Mouse (Mus musculus) hindbrain, embryonic 16.5 days (tissue): ENCODE data around the gene Vac14. TPM values are rescaled to one million over a fixed set of nuclear protein-coding genes. Genes with fewer than 3 reads are reported as not detected.

ENCODE experiments used
- ATAC-seq: fragments of 200-750 bp; cut with Nextera tagmentation; 2 replicates; pipeline ENCODE4 v1.8.0; 2017; ENCODE audit warnings: moderate TSS enrichment, moderate library complexity
- H3K27ac ChIP-seq: fragments of 300-500 bp; sonication (generic); 2 replicates; pipeline ENCODE4 v1.5.1; 2014; ENCODE audit warnings: low read depth, mild to moderate bottlenecking, control low read depth, low read length, moderate library complexity
- H3K27me3 ChIP-seq: fragments of 300-500 bp; sonication (generic); replicated peaks from 2 replicates; pipeline ENCODE4 v1.6.1; 2014; ENCODE audit warnings: low read length; ENCODE audit not compliant: control insufficient read depth, insufficient read depth
- H3K36me3 ChIP-seq: fragments of 300-500 bp; sonication (generic); 2 replicates; pipeline ENCODE4 v1.6.1; 2014; ENCODE audit warnings: mild to moderate bottlenecking, low read length, moderate library complexity, mixed read lengths; ENCODE audit not compliant: control insufficient read depth, insufficient read depth
- H3K4me1 ChIP-seq: fragments of 300-500 bp; sonication (generic); 2 replicates; pipeline ENCODE4 v1.6.1; 2014; ENCODE audit warnings: low read depth, low read length; ENCODE audit not compliant: control insufficient read depth, insufficient read depth
- H3K4me2 ChIP-seq: fragments of 300-500 bp; sonication (generic); 2 replicates; pipeline ENCODE4 v1.6.1; 2014; ENCODE audit warnings: mild to moderate bottlenecking, low read length, control low read depth, moderate library complexity
- H3K4me3 ChIP-seq: fragments of 300-500 bp; sonication (generic); 2 replicates; pipeline ENCODE4 v1.5.1; 2014; ENCODE audit warnings: mild to moderate bottlenecking, low read length, control low read depth, moderate library complexity
- H3K9ac ChIP-seq: fragments of 300-500 bp; sonication (generic); 2 replicates; pipeline ENCODE4 v1.6.1; 2014; ENCODE audit warnings: low read depth, mild to moderate bottlenecking, control low read depth, low read length, moderate library complexity
- H3K9me3 ChIP-seq: fragments of 300-500 bp; sonication (generic); 2 replicates; pipeline ENCODE4 v1.6.1; 2014; ENCODE audit warnings: mild to moderate bottlenecking, low read length, moderate library complexity; ENCODE audit not compliant: control insufficient read depth
- WGBS: fragments of 180-500 bp; shearing (Covaris S2); extraction: QIAGEN DNeasy Blood & Tissue Kit; methylation state at CpG from one replicate; pipeline ENCODE4 v1.1.7; 2014; 5-methylcytosine and 5-hydroxymethylcytosine counted together
- polyA plus RNA-seq: library from polyadenylated mRNA; unstranded; fragments of >200 nt; fragmentation: Nextera tagmentation; extraction: Ambion mirVana; gene quantifications from 2 replicates; pipeline ENCODE4 v1.2.1, GENCODE M21; 2015

The Vac14 gene
- polyA plus RNA-seq, 1 experiment from 2014 or later: 29.9 TPM

DNA sequence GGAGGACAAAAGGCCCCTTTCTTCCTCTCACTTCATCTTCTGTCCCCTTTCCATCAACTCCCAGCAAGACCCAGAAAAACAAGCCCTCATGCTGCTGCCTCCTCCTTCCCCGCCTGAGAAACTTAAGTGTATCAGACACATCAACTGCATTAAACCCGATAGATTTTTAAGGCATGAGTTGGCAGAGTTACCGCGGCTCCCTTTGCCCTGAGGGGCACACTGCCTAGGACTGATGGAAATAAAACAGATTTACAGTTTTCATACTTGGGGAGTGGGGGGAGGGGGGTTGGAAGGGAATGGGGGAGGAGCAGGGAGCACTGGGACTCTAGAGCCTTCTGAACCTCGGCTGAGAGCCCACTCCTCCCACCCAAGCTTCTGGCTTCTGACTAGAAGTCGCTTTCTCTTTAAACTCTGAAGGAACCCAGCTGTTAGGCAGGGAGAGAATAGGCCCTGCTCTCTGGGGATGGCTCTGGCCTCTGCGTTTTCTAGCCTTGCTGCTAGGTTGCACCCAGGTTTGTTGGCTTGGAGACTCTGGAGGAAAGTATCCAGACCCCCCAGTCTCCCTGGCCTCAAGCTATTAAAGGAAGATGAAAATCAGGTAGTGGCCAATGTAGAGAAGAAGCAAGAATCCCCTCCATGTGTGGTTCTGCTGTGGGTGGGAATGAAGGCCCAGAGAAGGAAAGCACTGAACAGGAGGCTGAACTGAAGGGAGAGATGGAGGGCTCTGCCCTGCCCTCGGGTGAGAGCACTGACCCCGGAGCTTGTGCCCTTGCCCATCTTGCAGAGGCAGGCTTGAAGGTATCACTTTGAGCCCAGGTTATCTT lies 84.5 kb downstream of the Vac14 start:
- Histone ChIP-seq H3K9me3 (no peaks in the 10 kb centered on the region), H3K4me1 (peaks cover 29% of the 10 kb centered on the region), H3K9ac (no peak overlapping the region), H3K4me2 (no peak overlapping the region), H3K36me3 (no peaks in the 10 kb centered on the region; the same call in 1 of the 2 replicates), H3K4me3 (no peak overlapping the region), H3K27me3 (no peaks in the 10 kb centered on the region), H3K27ac (peak overlapping the region; percentile 51; the same call in 1 of the 2 replicates)
- 32% methylated on average over 9 of the region's 9 CpGs for WGBS
- no peak for ATAC-seq

DNA sequence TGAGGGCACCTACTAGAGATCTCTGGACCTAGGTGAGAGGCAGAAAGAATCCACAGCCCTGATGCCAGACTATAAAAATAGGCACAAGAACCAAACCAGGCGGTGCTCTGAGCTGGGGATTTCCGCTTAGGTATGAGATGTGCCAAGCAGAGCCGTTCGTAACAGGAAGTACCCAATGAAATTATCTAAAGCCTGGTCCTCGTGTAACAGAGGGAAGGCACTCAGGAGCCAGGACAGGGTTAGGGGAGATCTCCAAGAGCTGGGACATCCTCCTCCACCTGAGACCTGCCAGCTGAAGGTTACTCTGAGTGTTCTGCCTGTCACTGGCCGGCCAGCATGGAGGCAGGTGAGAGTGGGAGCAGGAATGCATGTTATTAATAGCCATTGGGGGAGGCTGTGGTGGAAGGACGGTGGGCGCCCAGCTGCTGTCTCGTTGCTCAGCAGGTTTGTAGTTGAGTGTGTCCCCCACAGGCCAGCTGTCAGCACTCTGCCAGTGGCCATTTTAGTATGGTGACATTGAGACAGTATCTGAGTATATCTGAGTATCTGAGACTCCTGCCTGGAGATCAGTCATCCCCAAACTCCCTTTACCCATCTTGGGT lies 85.2 kb downstream of the Vac14 start:
- no peak overlapping the region for H3K4me3 ChIP-seq
- H3K36me3 ChIP-seq: no peaks in the 10 kb centered on the region; the same call in 1 of the 2 replicates
- 76% methylated on average over 9 of the region's 9 CpGs for WGBS
- ATAC-seq: no peak
- no peaks in the 10 kb centered on the region for H3K27me3 ChIP-seq
- H3K4me1 ChIP-seq: peaks cover 33% of the 10 kb centered on the region
- H3K27ac ChIP-seq: 0 out of 2 replicates have a peak overlapping the region, but pooled peaks have one; percentile 51
- H3K9ac ChIP-seq: no peak overlapping the region
- H3K4me2 ChIP-seq: no peak overlapping the region
- H3K9me3 ChIP-seq: no peaks in the 10 kb centered on the region

- 87% methylated on average over 3 of the region's 3 CpGs for WGBS
- Histone ChIP-seq H3K27ac (0 out of 2 replicates have a peak overlapping the region, but pooled peaks have one; percentile 7), H3K27me3 (no peaks in the 10 kb centered on the region), H3K4me3 (no peak overlapping the region), H3K9ac (no peak overlapping the region), H3K36me3 (no peaks in the 10 kb centered on the region; the same call in 1 of the 2 replicates), H3K4me2 (no peak overlapping the region), H3K9me3 (no peaks in the 10 kb centered on the region), H3K4me1 (peaks cover 35% of the 10 kb centered on the region)
- no peak for ATAC-seq
Measured at GRCm38 (mm10) chr8:110704103-110704502, 85.7 kb downstream of the Vac14 start.

DNA sequence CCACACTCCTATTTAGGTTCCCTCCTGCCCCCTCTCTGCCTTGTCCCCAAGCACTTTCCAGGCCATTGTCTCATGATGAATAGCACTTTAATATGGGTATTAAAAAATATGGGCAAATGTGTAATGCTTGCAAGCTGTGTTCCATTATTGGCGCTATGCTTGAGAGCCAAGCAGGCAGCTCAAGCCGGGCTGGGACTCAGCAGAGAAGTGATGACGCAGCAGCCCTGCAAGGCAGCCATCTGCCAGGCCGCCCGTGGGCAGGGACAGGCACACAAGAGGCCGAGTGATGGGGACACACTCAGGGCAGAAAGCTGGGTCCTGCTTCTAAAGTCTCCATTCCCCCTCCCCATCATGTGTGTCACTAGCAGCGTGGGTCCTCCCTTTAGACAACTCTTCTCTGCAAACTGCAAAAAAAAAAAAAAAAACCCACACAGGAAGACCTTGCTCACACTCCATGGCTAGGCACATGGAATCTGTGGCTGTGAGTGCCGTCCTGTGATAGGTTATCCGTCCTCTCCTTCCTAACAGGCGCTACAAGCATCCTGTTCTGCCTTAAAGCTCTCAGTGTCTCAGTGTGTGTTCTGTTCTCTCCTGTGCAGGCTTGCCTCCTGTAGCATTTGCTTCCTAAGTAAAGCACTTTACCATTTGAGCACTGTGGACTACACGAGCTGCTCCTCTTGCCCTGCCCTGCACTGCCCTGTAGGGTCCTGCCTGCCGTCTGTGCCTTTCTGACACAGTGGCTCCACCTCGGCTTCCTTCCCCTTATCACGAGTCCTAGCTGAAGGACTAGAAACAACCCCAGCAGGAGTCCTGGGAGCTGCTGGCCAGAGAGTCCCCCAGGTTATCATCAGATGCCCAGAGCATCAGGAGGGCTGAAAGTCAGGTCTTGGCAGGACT lies 87.3 kb downstream of the Vac14 start:
- H3K36me3 ChIP-seq: no peaks in the 10 kb centered on the region
- H3K9ac ChIP-seq: no peak overlapping the region
- no peak overlapping the region for H3K4me3 ChIP-seq
- peak overlapping the region; percentile 63 for H3K27ac ChIP-seq
- H3K27me3 ChIP-seq: no peaks in the 10 kb centered on the region
- H3K9me3 ChIP-seq: no peaks in the 10 kb centered on the region
- peaks cover 34% of the 10 kb centered on the region for H3K4me1 ChIP-seq
- peak; percentile 50 for ATAC-seq
- H3K4me2 ChIP-seq: no peak overlapping the region
- 61% methylated on average over 14 of the region's 14 CpGs for WGBS

DNA sequence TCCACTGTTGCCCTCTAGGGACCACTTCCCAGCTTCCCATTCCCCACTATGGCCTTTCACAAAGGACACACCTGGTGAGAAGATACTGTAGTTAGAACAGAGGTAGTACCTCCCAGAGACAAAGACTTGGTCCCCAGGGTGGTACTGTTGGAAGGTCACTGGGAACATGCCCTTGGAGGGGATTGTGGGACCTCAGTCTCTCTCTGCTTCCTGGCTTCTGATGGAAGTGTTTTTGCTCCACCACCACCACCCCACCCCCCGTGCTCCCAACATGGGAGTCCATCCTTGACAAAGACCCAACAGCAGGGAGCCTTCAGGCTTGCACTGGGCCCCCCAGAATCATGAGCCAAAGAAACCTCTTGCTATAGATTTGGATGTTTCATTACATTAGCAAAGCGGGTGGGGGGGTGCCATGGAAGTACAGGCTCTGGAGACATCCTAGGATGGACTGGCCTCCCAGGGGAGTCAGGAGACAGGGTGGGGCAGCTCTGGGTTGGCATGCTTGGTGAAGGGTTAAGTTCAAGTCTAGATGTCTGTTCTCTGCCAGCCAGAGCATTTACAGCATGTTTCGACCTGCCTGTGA lies 88.0 kb downstream of the Vac14 start:
- peak overlapping the region; percentile 63 for H3K27ac ChIP-seq
- no peaks in the 10 kb centered on the region for H3K9me3 ChIP-seq
- H3K4me2 ChIP-seq: no peak overlapping the region
- no peak overlapping the region for H3K9ac ChIP-seq
- no peaks in the 10 kb centered on the region for H3K27me3 ChIP-seq
- H3K36me3 ChIP-seq: 0 out of 2 replicates have a peak, but pooled peaks cover 2% of the 10 kb centered on the region
- H3K4me3 ChIP-seq: no peak overlapping the region
- H3K4me1 ChIP-seq: peaks cover 36% of the 10 kb centered on the region
- no peak for ATAC-seq
- WGBS: 90% methylated on average over 3 of the region's 3 CpGs

DNA sequence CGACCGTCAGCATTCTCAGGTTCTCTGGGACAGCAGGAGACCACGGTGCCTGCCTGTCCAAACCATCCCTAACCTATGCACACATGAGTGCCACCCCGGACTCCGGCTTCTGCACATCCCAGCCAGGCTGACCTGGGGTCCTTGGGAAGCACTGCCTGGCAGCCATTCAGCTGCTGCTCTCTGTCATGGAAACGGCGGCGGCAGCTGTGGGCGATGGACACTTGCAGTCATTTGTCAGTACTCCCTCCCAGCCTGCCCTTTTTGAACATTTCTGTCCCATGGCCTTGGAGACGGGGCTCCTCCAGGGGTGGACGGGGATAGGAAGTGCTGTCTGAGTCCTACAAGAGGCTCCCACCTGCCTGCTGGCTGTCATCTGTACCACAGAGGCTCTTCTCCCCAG lies 90.0 kb downstream of the Vac14 start:
- 65% methylated on average over 11 of the region's 11 CpGs for WGBS
- H3K4me2 ChIP-seq: no peak overlapping the region
- H3K4me3 ChIP-seq: no peak overlapping the region
- no peaks in the 10 kb centered on the region for H3K9me3 ChIP-seq
- ATAC-seq: no peak
- H3K27me3 ChIP-seq: no peaks in the 10 kb centered on the region
- H3K27ac ChIP-seq: no peak overlapping the region
- peaks cover 22% of the 10 kb centered on the region for H3K4me1 ChIP-seq
- 0 out of 2 replicates have a peak overlapping the region, but pooled peaks have one; percentile 32 for H3K9ac ChIP-seq
- peaks cover 10% of the 10 kb centered on the region; the same call in 1 of the 2 replicates for H3K36me3 ChIP-seq

- Histone ChIP-seq H3K36me3 (peaks cover 10% of the 10 kb centered on the region; the same call in 1 of the 2 replicates), H3K27ac (no peak overlapping the region), H3K27me3 (no peaks in the 10 kb centered on the region), H3K9ac (no peak overlapping the region), H3K9me3 (no peaks in the 10 kb centered on the region), H3K4me3 (no peak overlapping the region), H3K4me1 (peaks cover 25% of the 10 kb centered on the region), H3K4me2 (no peak overlapping the region)
- WGBS: 62% methylated on average over 3 of the region's 3 CpGs
- no peak for ATAC-seq
Measured at GRCm38 (mm10) chr8:110710593-110710992, 92.2 kb downstream of the Vac14 start.

DNA sequence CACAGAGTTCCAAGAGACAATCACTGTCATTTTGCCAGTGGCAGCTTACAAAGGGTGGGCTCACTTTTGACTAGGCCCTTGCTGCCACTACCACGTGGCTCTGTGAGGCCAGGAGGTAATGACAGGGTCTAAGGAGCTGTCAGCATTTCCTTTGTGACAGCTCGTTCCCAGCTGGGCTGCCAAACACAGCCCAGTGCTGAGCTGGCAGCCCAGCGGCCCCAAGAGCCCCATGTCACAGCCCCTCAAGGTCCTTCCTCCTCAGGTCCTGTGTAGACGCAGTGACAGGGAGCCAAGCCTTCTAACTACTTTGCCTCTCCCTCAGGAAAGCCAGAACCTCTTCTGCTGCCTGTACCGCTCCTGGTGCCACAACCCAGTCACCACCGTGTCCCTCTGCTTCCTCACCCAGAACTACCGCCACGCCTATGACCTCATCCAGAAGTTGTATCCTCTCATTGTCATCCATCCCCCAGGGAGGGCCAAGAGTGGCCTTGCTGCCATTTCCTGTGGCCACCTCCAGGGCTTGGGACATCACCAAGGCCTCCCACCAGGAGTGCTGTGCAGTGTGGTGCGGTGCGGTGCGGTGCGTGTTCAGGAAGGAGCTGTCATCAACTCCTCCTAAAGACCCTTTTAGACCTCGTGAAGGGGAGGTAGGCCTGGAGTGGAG lies 93.0 kb downstream of the Vac14 start:
- 73% methylated on average over 12 of the region's 13 CpGs for WGBS
- H3K36me3 ChIP-seq: peaks cover 10% of the 10 kb centered on the region; the same call in 1 of the 2 replicates

More for the DNA sequence above, 93.0 kb downstream of the Vac14 start:
- Histone ChIP-seq H3K9ac (no peak overlapping the region), H3K4me2 (no peak overlapping the region), H3K9me3 (no peaks in the 10 kb centered on the region), H3K4me3 (no peak overlapping the region), H3K4me1 (peaks cover 30% of the 10 kb centered on the region), H3K27me3 (no peaks in the 10 kb centered on the region), H3K27ac (peak overlapping the region; percentile 12)
- ATAC-seq: peak; percentile 69
